In the genomic region with DNA sequence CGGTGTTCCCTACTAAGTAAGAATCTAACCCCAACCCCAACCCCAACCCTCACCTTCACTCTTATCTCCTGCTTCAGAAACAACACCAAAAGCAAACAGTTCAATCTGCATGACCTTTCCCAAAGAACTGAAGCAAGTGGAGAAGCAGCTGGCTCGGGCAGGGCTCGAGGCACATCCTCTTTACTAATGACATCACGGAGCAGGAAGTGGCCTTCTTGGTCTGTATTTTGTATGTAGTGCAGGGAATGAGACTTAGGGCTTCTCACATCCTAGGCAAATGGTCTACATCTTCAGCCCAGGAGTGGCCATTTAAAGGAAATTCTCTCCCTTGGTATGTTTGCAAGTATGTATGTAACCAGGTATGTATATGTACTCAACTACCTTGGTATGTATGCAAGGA, we compare ENCODE assay signal across 23 mouse cellular contexts. TPM values are rescaled to one million over a fixed set of nuclear protein-coding genes. Genes with fewer than 3 reads are reported as not detected.
DNase-seq lines count a peak whose midpoint lies in the region; ATAC-seq and TF ChIP-seq lines count a peak whose summit lies in the region.
"Had no signal": no experiment of that assay in that cellular context is flagged by ENCODE, and none has a peak within 500 bp of the region (broad histone marks: within the 10 kb centered on the region; RNA-seq: fewer than 3 reads in every experiment).

No protein-coding gene starts in this region.

- H3K27ac ChIP-seq in MEL (ENCODE audit: control insufficient read depth, low read depth, low read length), result no peak overlapping the region
- H3K27ac ChIP-seq: embryonic facial prominence, embryonic 13.5 days; forebrain, embryonic 12.5 days; hindbrain, embryonic 13.5 days; hindbrain, postnatal 0 days had no signal

- H3K9me3 ChIP-seq in MEL (replicated peaks; ENCODE audit: insufficient read depth, low read length), result no peaks in the 10 kb centered on the region
- H3K9me3 ChIP-seq: embryonic facial prominence, embryonic 13.5 days; forebrain, embryonic 12.5 days; heart, embryonic 12.5 days; hindbrain, embryonic 13.5 days had no signal

- peak; percentile 8 to 25 for DNase-seq in heart, adult 9 months (ENCODE audit: low spot score in 2 of 2)
- no peak for DNase-seq in heart, postnatal 14 days
- peak; percentile 10 for DNase-seq in MEL (ENCODE audit: low read depth, low spot score)
- DNase-seq in gastrocnemius, postnatal 36 days, result no peak
- DNase-seq in left cerebral cortex, adult 11 months (ENCODE audit: low spot score), result no peak
- no peak for DNase-seq in embryo, embryonic 11 days
- DNase-seq: adrenal gland, adult 8-10 months; B cell, adult 2 months; cerebellum, adult 11-12 months; cerebellum, adult 9-10 months; cerebellum, postnatal 25 days; gastrocnemius, postnatal 10 days; heart, postnatal 4 days; kidney, adult 18-20 months had no signal

- TF ChIP-seq RAD21 in MEL (IDR thresholded peaks at IDR 0.05; ENCODE audit: low read depth, low read length), result no peak

- H3K79me2 ChIP-seq in MEL (ENCODE audit: control insufficient read depth, insufficient read depth, low read length, poor library complexity), result no peaks in the 10 kb centered on the region

- peak; percentile 61 for ATAC-seq in granulocyte monocyte progenitor cell, adult 5-6 weeks (replicated peaks; ENCODE audit: poor library complexity, severe bottlenecking)
- peak; percentile 56 for ATAC-seq in megakaryocyte, adult 5-6 weeks (ENCODE audit: poor library complexity, severe bottlenecking)
- ATAC-seq: forebrain, embryonic 16.5 days; hindbrain, postnatal 0 days had no signal

- H3K36me3 ChIP-seq in MEL (ENCODE audit: control insufficient read depth in 1 of 2, insufficient read depth in 2 of 2, low read length in 2 of 2), result peaks cover 0 to 22% of the 10 kb centered on the region in 2 experiments; a peak in 2 of 4 replicates

- no peaks in the 10 kb centered on the region for H3K27me3 ChIP-seq in MEL (ENCODE audit: control insufficient read depth in 1 of 2, insufficient read depth in 2 of 2, low read length in 2 of 2)
- H3K27me3 ChIP-seq: CH12.LX; embryonic facial prominence, embryonic 13.5 days; forebrain, embryonic 12.5 days; heart, embryonic 12.5 days; hindbrain, embryonic 13.5 days had no signal

- H3K4me1 ChIP-seq in MEL (ENCODE audit: control insufficient read depth in 1 of 2, insufficient read depth in 2 of 2, low read length in 2 of 2), result no peaks in the 10 kb centered on the region
- H3K4me1 ChIP-seq: embryonic facial prominence, embryonic 13.5 days; forebrain, embryonic 12.5 days; heart, embryonic 12.5 days; hindbrain, embryonic 13.5 days had no signal

- no peak for TF ChIP-seq EP300 in MEL (IDR thresholded peaks at IDR 0.05; ENCODE audit: low read depth in 1 of 2, low read length in 2 of 2)

- intact Hi-C loops in heart, postnatal 14 days (cut with DNase I), result no loop called here
- intact Hi-C loops in gastrocnemius, postnatal 36 days (cut with DNase I), result no loop called here

- no peak overlapping the region for H3K4me3 ChIP-seq in MEL (ENCODE audit: control insufficient read depth in 1 of 2, insufficient read depth in 1 of 2, low read depth in 2 of 2, low read length in 2 of 2)
- H3K4me3 ChIP-seq: embryonic facial prominence, embryonic 13.5 days; forebrain, embryonic 12.5 days; heart, embryonic 12.5 days; hindbrain, embryonic 13.5 days had no signal

- no peak for TF ChIP-seq POLR2A in MEL (IDR thresholded peaks at IDR 0.05; ENCODE audit: control insufficient read depth in 1 of 2, insufficient read depth in 1 of 2, low read depth in 1 of 2, low read length in 2 of 2, poor library complexity in 1 of 2)

- TF ChIP-seq CTCF in MEL (IDR thresholded peaks at IDR 0.05 in 2 of 3, conservative IDR thresholded peaks at IDR 0.05 in 1 of 3; ENCODE audit: control insufficient read depth in 1 of 3, insufficient read depth in 1 of 3, low read depth in 2 of 3, low read length in 3 of 3, poor library complexity in 1 of 3, severe bottlenecking in 1 of 3), result no peak

- H3K9ac ChIP-seq in MEL (ENCODE audit: control insufficient read depth, low read depth, low read length, poor library complexity, severe bottlenecking), result no peak overlapping the region
- H3K9ac ChIP-seq: embryonic facial prominence, embryonic 13.5 days; forebrain, embryonic 12.5 days; heart, embryonic 12.5 days; hindbrain, embryonic 13.5 days had no signal

TF ChIP-seq in MEL, 35 proteins besides CTCF, POLR2A, EP300 and RAD21:
- TF ChIP-seq MYB (IDR thresholded peaks at IDR 0.05; ENCODE audit: low read depth, low read length) (no peak), MEF2A (IDR thresholded peaks at IDR 0.05; ENCODE audit: extremely low read depth, insufficient replicate concordance, low read depth, low read length, poor library complexity, severe bottlenecking) (no peak), ELF1 (IDR thresholded peaks at IDR 0.05; ENCODE audit: low read depth, low read length) (no peak), MXI1 (IDR thresholded peaks at IDR 0.05; ENCODE audit: low read depth, low read length) (no peak), USF1 (IDR thresholded peaks at IDR 0.05; ENCODE audit: low read depth, low read length) (no peak), USF2 (IDR thresholded peaks at IDR 0.05; ENCODE audit: borderline replicate concordance in 1 of 2, insufficient read depth in 1 of 2, low read depth in 1 of 2, low read length in 2 of 2) (no peak), ZKSCAN1 (IDR thresholded peaks at IDR 0.05; ENCODE audit: low read depth, low read length) (no peak), RCOR1 (IDR thresholded peaks at IDR 0.05; ENCODE audit: low read depth, low read length) (no peak), ZMIZ1 (IDR thresholded peaks at IDR 0.05; ENCODE audit: low read depth, low read length) (no peak), ZNF384 (IDR thresholded peaks at IDR 0.05; ENCODE audit: low read depth, low read length) (no peak), NRF1 (IDR thresholded peaks at IDR 0.05; ENCODE audit: insufficient read depth, low read depth, low read length, poor library complexity, severe bottlenecking) (no peak), MYC (IDR thresholded peaks at IDR 0.05; ENCODE audit: low read depth, low read length) (no peak), TBP (IDR thresholded peaks at IDR 0.05; ENCODE audit: low read depth, low read length) (no peak), KAT2A (conservative IDR thresholded peaks at IDR 0.05; ENCODE audit: low read depth, low read length) (no peak), SIN3A (IDR thresholded peaks at IDR 0.05; ENCODE audit: low read length) (no peak), ETS1 (IDR thresholded peaks at IDR 0.05; ENCODE audit: low read depth, low read length) (no peak), HCFC1 (IDR thresholded peaks at IDR 0.05; ENCODE audit: low read depth, low read length) (no peak), CHD2 (IDR thresholded peaks at IDR 0.05; ENCODE audit: low read length) (no peak), NELFE (IDR thresholded peaks at IDR 0.05; ENCODE audit: low read depth, low read length) (no peak), MAFK (IDR thresholded peaks at IDR 0.05; ENCODE audit: borderline replicate concordance, low read depth, low read length) (no peak)

RNA-seq across cellular contexts. Expression of a gene that starts 52.1 kb away (rescaled TPM):
- total RNA-seq in heart, postnatal 14 days (2021), result 10 to 100 TPM; 17.4 to 20.7 TPM
- total RNA-seq in MEL (2012; rRNA removed), result 3.2 and 3.5 TPM in 2 replicates
- polyA plus RNA-seq in MEL (2012; ENCODE audit: insufficient read depth in 1 of 2, insufficient read length in 2 of 2, low read depth in 1 of 2, low replicate concordance in 2 of 2, missing spikeins in 1 of 2), result 10 to 100 TPM in 1 of 2 experiments, not detected in 1; 11.4 TPM
- total RNA-seq in granulocyte monocyte progenitor cell, adult 5-6 weeks (2014; fragmentation: Nextera tagmentation), result 31.6 and 33.7 TPM in 2 replicates
- 13.8 and 14.1 TPM in 2 replicates for total RNA-seq in granulocyte monocyte progenitor cell, adult 5-6 weeks (2017)
- total RNA-seq in megakaryocyte, adult 5-6 weeks (2015), result 31.0 and 31.1 TPM in 2 replicates
- total RNA-seq in megakaryocyte, adult 5-6 weeks (2017), result 17.3 and 20.4 TPM in 2 replicates
- total RNA-seq in gastrocnemius, postnatal 36 days (2021), result 10 to 100 TPM in 1 of 2 experiments, 1 to 10 TPM in 1; 9.3 to 11.6 TPM

Comparison
In these comparisons a context has a peak if more than half of its experiments do, and no peak if none do; other contexts are left out.
1. DNase-seq: peak in heart, adult 9 months (2 of 2) and MEL (single experiment); none in heart, postnatal 14 days (0 of 2), gastrocnemius, postnatal 36 days (0 of 2), left cerebral cortex, adult 11 months (single experiment) and embryo, embryonic 11 days (single experiment).